Mouse (Mus musculus) heart, embryonic 14.5 days (tissue): ENCODE results near the gene Dctn2. TPM values are rescaled to one million over a fixed set of nuclear protein-coding genes. Genes with fewer than 3 reads are reported as not detected.

Experiments used
- ATAC-seq: fragments of 200-750 bp; cut with Nextera tagmentation; 2 replicates; pipeline ENCODE4 v1.8.0; 2017; ENCODE audit warnings: low read depth, moderate TSS enrichment; ENCODE audit not compliant: insufficient number of reproducible peaks, insufficient read depth, low FRiP score
- H3K27ac ChIP-seq, 2 experiments: fragments of 200-500 bp in 1 of 2; fragments of 300-500 bp in 1 of 2; sonication (generic) in 1 of 2; replicated peaks in 1 of 2; 2 replicates each; pipeline ENCODE4 v1.5.1; 2012 to 2014; ENCODE audit warnings: low read depth in 2 of 2, low read length in 2 of 2, control low read depth in 1 of 2, mild to moderate bottlenecking in 1 of 2, mixed read lengths in 1 of 2; ENCODE audit not compliant: control insufficient read depth in 1 of 2, insufficient read depth in 1 of 2
- H3K27me3 ChIP-seq: fragments of 300-500 bp; sonication (generic); 2 replicates; pipeline ENCODE4 v1.6.1; 2014; ENCODE audit warnings: mild to moderate bottlenecking, low read length, control low read depth; ENCODE audit not compliant: control insufficient read depth, insufficient read depth
- H3K36me3 ChIP-seq: fragments of 300-500 bp; sonication (generic); 2 replicates; pipeline ENCODE4 v1.6.1; 2014; ENCODE audit warnings: mild to moderate bottlenecking, control low read depth, low read length, mixed read lengths; ENCODE audit not compliant: control insufficient read depth, insufficient read depth
- H3K4me1 ChIP-seq, 2 experiments: fragments of 200-500 bp in 1 of 2; fragments of 300-500 bp in 1 of 2; sonication (generic) in 1 of 2; 2 replicates each; pipeline ENCODE4 v1.6.1; 2012 to 2014; ENCODE audit warnings: low read length in 2 of 2, control low read depth in 1 of 2, mixed read lengths in 1 of 2; ENCODE audit not compliant: control insufficient read depth in 2 of 2, insufficient read depth in 2 of 2
- H3K4me2 ChIP-seq: fragments of 300-500 bp; sonication (generic); 2 replicates; pipeline ENCODE4 v1.6.1; 2014; ENCODE audit warnings: mild to moderate bottlenecking, low read length
- H3K4me3 ChIP-seq, 2 experiments: fragments of 200-500 bp in 1 of 2; fragments of 300-500 bp in 1 of 2; sonication (generic) in 1 of 2; 2 replicates each; pipeline ENCODE4 v1.5.1; 2012 to 2014; ENCODE audit warnings: low read length in 2 of 2, mild to moderate bottlenecking in 2 of 2, control low read depth in 1 of 2, low read depth in 1 of 2, moderate library complexity in 1 of 2; ENCODE audit not compliant: control insufficient read depth in 1 of 2, insufficient read depth in 1 of 2
- H3K9ac ChIP-seq: fragments of 300-500 bp; sonication (generic); 2 replicates; pipeline ENCODE4 v1.6.1; 2014; ENCODE audit warnings: mild to moderate bottlenecking, low read length
- H3K9me3 ChIP-seq: fragments of 300-500 bp; sonication (generic); 2 replicates; pipeline ENCODE4 v1.6.1; 2016; ENCODE audit warnings: low read length, control low read depth; ENCODE audit not compliant: control insufficient read depth
- WGBS: fragments of 180-500 bp; shearing (Covaris S2); extraction: QIAGEN DNeasy Blood & Tissue Kit; methylation state at CpG from one replicate; pipeline ENCODE4 v1.1.7; 2014; 5-methylcytosine and 5-hydroxymethylcytosine counted together
- polyA plus RNA-seq: library from polyadenylated mRNA; unstranded; fragments of >200 nt; fragmentation: Nextera tagmentation; extraction: Ambion mirVana; gene quantifications from 2 replicates; pipeline ENCODE4 v1.2.1, GENCODE M21; 2014

Gene Dctn2
- polyA plus RNA-seq, 1 experiment from 2014 or later = 137 TPM

- Histone ChIP-seq H3K4me3 (no peak overlapping the region), H3K4me2 (no peak overlapping the region), H3K4me1 (no peaks in the 10 kb centered on the region; a peak in 1 of 4 replicates), H3K36me3 (no peaks in the 10 kb centered on the region), H3K9me3 (no peaks in the 10 kb centered on the region), H3K27me3 (0 out of 2 replicates have a peak, but pooled peaks cover 5% of the 10 kb centered on the region), H3K27ac (no peak overlapping the region), H3K9ac (no peak overlapping the region)
- WGBS = 77% methylated on average over 8 of the region's 8 CpGs
- no peak for ATAC-seq
Measured at GRCm38 (mm10) chr10:127227163-127227562, 39.0 kb upstream of the Dctn2 start.

DNA sequence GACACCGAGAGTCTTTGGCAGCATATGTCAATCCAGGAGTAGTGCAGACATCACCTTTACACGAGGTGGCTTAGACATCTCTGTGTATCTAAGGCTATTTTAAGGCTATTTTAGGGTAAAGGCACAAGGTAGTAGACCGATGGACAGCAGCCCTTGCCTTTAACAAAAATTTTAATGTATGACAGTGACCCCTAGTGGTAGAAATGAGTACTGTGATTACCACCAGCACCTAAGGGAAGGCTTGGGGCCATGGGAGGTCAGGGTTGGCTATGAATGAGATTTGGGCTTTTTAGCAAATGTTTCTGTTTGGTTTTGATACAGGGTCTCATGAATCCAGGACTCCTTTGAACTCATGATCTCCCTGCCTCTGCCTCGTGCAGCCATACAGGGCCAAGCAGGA, 37.3 kb upstream of the Dctn2 start:
- no peak overlapping the region for H3K4me3 ChIP-seq
- no peaks in the 10 kb centered on the region for H3K36me3 ChIP-seq
- no peak overlapping the region for H3K27ac ChIP-seq
- ATAC-seq = no peak
- H3K27me3 ChIP-seq = 0 out of 2 replicates have a peak, but pooled peaks cover 5% of the 10 kb centered on the region
- no peaks in the 10 kb centered on the region for H3K9me3 ChIP-seq
- H3K4me2 ChIP-seq = no peak overlapping the region
- no peaks in the 10 kb centered on the region; a peak in 1 of 4 replicates for H3K4me1 ChIP-seq
- H3K9ac ChIP-seq = no peak overlapping the region
- WGBS = 19% methylated on average over 4 of the region's 4 CpGs

- ATAC-seq = no peak
- no peaks in the 10 kb centered on the region for H3K9me3 ChIP-seq
- no peaks in the 10 kb centered on the region for H3K36me3 ChIP-seq
- H3K27ac ChIP-seq = no peak overlapping the region
- no peak overlapping the region for H3K9ac ChIP-seq
- H3K4me2 ChIP-seq = no peak overlapping the region
- H3K27me3 ChIP-seq = no peaks in the 10 kb centered on the region
- no peaks in the 10 kb centered on the region; a peak in 1 of 4 replicates for H3K4me1 ChIP-seq
- no peak overlapping the region for H3K4me3 ChIP-seq
- 87% methylated on average over 12 of the region's 12 CpGs for WGBS
Measured at GRCm38 (mm10) chr10:127230693-127231092, 35.5 kb upstream of the Dctn2 start.

DNA sequence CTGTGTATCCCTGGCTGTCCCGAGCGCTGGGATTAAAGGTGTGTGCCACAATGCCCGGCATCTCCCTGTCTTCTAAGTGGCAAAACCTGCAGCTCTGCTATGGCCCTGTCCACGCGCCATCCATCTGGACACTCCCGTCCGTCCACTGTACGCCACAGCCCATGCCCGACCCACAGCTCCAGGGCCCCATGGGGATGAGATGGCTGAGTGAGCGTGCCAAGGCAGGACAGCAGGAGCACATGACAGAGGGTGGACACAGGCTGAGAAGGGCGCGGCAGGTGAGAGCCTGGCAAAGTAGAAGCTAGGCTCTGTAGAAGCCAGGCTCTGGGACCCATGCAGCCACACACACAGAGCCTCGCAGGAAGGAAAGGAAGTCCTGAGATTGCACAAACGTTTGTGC, 34.4 kb upstream of the Dctn2 start:
- Histone ChIP-seq H3K4me2 (no peak overlapping the region), H3K27me3 (peaks cover 4% of the 10 kb centered on the region; the same call in 1 of the 2 replicates), H3K4me1 (no peaks in the 10 kb centered on the region), H3K4me3 (no peak overlapping the region), H3K27ac (no peak overlapping the region), H3K9me3 (no peaks in the 10 kb centered on the region), H3K9ac (no peak overlapping the region), H3K36me3 (no peaks in the 10 kb centered on the region)
- no peak for ATAC-seq
- 81% methylated on average over 14 of the region's 14 CpGs for WGBS

- Histone ChIP-seq H3K4me1 (no peaks in the 10 kb centered on the region), H3K36me3 (no peaks in the 10 kb centered on the region), H3K4me3 (no peak overlapping the region), H3K9ac (no peak overlapping the region), H3K9me3 (no peaks in the 10 kb centered on the region), H3K27ac (no peak overlapping the region), H3K4me2 (no peak overlapping the region), H3K27me3 (peaks cover 14% of the 10 kb centered on the region)
- ATAC-seq = no peak
- 68% methylated on average over 9 of the region's 9 CpGs for WGBS
Measured at GRCm38 (mm10) chr10:127233141-127233540, 33.0 kb upstream of the Dctn2 start.

DNA sequence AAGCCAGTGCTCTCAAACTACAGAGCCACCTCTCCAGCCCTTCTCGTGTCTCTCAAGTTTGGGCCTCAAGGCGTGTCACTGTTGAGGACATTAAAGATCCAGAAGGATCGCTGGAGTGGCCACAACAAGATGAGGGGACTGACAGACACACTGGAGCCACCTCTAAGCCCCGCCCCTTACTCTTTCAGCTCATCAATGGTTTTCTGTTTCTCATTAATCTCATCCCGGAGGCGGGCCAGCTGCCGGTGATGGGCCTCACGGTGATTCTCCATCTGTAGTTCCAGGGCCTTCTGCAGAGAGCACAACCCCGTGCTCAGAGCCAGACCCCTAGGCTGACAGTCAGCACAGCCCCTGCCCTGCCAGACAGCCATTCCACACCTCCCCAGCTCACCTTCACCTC, 29.6 kb upstream of the Dctn2 start:
- H3K27me3 ChIP-seq = peaks cover 30% of the 10 kb centered on the region
- no peak overlapping the region for H3K4me3 ChIP-seq
- no peaks in the 10 kb centered on the region for H3K4me1 ChIP-seq
- 58% methylated on average over 9 of the region's 9 CpGs for WGBS
- no peak overlapping the region for H3K9ac ChIP-seq
- no peaks in the 10 kb centered on the region for H3K9me3 ChIP-seq
- no peak overlapping the region for H3K27ac ChIP-seq
- ATAC-seq = no peak
- no peak overlapping the region for H3K4me2 ChIP-seq
- H3K36me3 ChIP-seq = no peaks in the 10 kb centered on the region

DNA sequence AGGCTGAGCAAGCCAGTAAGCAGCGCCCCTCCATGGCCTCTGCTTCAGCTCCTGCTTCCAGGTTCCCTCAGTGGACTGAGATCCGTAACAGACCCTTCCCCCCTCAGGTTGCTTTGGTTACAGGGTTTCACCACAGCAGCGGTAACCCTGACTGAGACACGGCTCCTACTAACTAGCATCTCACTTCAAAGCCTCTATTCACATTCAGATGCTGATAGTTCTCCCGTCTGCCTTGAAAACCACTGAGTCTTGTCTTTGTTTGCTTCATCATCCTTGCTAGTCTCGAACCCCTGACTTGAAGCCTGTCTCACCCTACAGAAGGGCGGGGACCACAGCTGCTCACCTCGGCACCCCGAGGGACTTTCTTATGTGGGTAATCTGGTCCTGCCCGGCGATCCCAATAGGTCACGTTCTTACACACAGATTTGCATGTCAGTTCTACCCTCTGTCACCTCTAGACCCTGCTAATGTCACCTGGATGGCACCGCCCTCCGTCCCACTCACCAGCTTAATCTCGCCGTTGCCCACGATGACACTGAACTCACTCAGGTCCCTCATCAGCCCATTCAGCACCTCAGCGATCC, 27.8 kb upstream of the Dctn2 start:
- H3K4me3 ChIP-seq = no peak overlapping the region
- ATAC-seq = no peak
- H3K4me1 ChIP-seq = no peaks in the 10 kb centered on the region
- 0 out of 2 replicates have a peak overlapping the region, but pooled peaks have one; percentile 21 for H3K4me2 ChIP-seq
- H3K9ac ChIP-seq = no peak overlapping the region
- H3K36me3 ChIP-seq = no peaks in the 10 kb centered on the region
- H3K9me3 ChIP-seq = no peaks in the 10 kb centered on the region
- H3K27me3 ChIP-seq = peaks cover 30% of the 10 kb centered on the region
- no peak overlapping the region for H3K27ac ChIP-seq
- 58% methylated on average over 18 of the region's 18 CpGs for WGBS

- Histone ChIP-seq H3K4me3 (no peak overlapping the region), H3K4me2 (no peak overlapping the region), H3K36me3 (no peaks in the 10 kb centered on the region), H3K27me3 (no peaks in the 10 kb centered on the region), H3K9me3 (no peaks in the 10 kb centered on the region), H3K4me1 (no peaks in the 10 kb centered on the region), H3K9ac (no peak overlapping the region), H3K27ac (no peak overlapping the region)
- 73% methylated on average over 5 of the region's 5 CpGs for WGBS
- no peak for ATAC-seq
Measured at GRCm38 (mm10) chr10:127250810-127251209, 15.4 kb upstream of the Dctn2 start.
